Comparison of ENCODE assay signal across 8 mouse cellular contexts in the genomic region with DNA sequence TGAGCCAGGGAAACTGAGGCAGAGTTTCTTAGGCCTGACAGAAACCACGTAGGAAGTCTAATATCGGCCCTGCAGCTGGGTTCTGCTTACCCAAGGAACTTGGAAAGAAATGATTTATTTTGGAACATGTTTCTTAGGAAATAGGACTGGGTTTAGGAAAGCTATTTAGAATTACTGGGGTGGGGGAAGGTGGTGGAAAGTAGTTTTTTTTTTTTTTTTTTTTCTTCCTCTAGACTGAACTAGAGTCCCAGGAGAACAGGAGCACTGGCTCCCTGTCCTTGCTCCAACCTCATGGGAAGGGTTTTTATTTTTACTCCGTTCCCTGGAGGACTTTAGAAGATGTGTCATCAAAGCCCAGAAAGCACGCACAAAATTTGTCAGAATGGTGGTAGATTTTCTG. TPM values are rescaled to one million over a fixed set of nuclear protein-coding genes. Genes with fewer than 3 reads are reported as not detected.
DNase-seq lines count a peak whose midpoint lies in the region; ATAC-seq and TF ChIP-seq lines count a peak whose summit lies in the region.

No protein-coding gene starts in this region.

- H3K9me3 ChIP-seq in kidney, embryonic 16.5 days (ENCODE audit: low read length), result no peaks in the 10 kb centered on the region
- no peaks in the 10 kb centered on the region for H3K9me3 ChIP-seq in embryonic facial prominence, embryonic 13.5 days
- H3K9me3 ChIP-seq in intestine, embryonic 15.5 days, result no peaks in the 10 kb centered on the region

- peak overlapping the region; percentile 69; the same call in 1 of the 2 replicates for H3K9ac ChIP-seq in kidney, embryonic 16.5 days (replicated peaks; ENCODE audit: low read length)
- H3K9ac ChIP-seq in embryonic facial prominence, embryonic 13.5 days, result 0 out of 2 replicates have a peak overlapping the region, but pooled peaks have one; percentile 79
- H3K9ac ChIP-seq in intestine, embryonic 15.5 days, result peak overlapping the region; percentile 72; the same call in 1 of the 2 replicates

- H3K27ac ChIP-seq in kidney, embryonic 16.5 days (ENCODE audit: low read length), result no peak overlapping the region
- H3K27ac ChIP-seq in embryonic facial prominence, embryonic 13.5 days, result no peak overlapping the region
- no peak overlapping the region for H3K27ac ChIP-seq in intestine, embryonic 15.5 days

- no peaks in the 10 kb centered on the region for H3K27me3 ChIP-seq in kidney, embryonic 16.5 days (ENCODE audit: insufficient read depth, low read length)
- peaks cover 5% of the 10 kb centered on the region; the same call in 1 of the 2 replicates for H3K27me3 ChIP-seq in embryonic facial prominence, embryonic 13.5 days
- H3K27me3 ChIP-seq in intestine, embryonic 15.5 days (replicated peaks), result no peaks in the 10 kb centered on the region
- no peaks in the 10 kb centered on the region for H3K27me3 ChIP-seq in myocyte (ENCODE audit: control insufficient read depth, insufficient read depth, insufficient read length)

- no peak for TF ChIP-seq POLR2A in myocyte (IDR thresholded peaks at IDR 0.05; ENCODE audit: insufficient read length, low read depth)

- H3K36me3 ChIP-seq in kidney, embryonic 16.5 days (ENCODE audit: insufficient read depth, low read length), result 0 out of 2 replicates have a peak, but pooled peaks cover 2% of the 10 kb centered on the region
- no peaks in the 10 kb centered on the region for H3K36me3 ChIP-seq in embryonic facial prominence, embryonic 13.5 days
- H3K36me3 ChIP-seq in intestine, embryonic 15.5 days, result no peaks in the 10 kb centered on the region
- H3K36me3 ChIP-seq in myocyte (ENCODE audit: control insufficient read depth, insufficient read depth), result no peaks in the 10 kb centered on the region

- DNase-seq in kidney, adult 9 months, result no peak
- DNase-seq in cerebellum, adult 9-11 months, result no peak
- no peak for DNase-seq in ovary, postnatal 36 days (ENCODE audit: low spot score)
- DNase-seq in adrenal gland, adult 18-20 months (ENCODE audit: low spot score in 2 of 2), result no peak

- peak overlapping the region; percentile 98 for H3K4me2 ChIP-seq in kidney, embryonic 16.5 days (replicated peaks; ENCODE audit: low read depth, low read length)
- peak overlapping the region; percentile 94 for H3K4me2 ChIP-seq in embryonic facial prominence, embryonic 13.5 days
- H3K4me2 ChIP-seq in intestine, embryonic 15.5 days (replicated peaks), result peak overlapping the region; percentile 98
- H3K4me2 ChIP-seq in myocyte (ENCODE audit: low read depth), result no peak overlapping the region

- H3K4me1 ChIP-seq in kidney, embryonic 16.5 days (ENCODE audit: insufficient read depth, low read length), result peaks cover 34% of the 10 kb centered on the region
- H3K4me1 ChIP-seq in embryonic facial prominence, embryonic 13.5 days, result peaks cover 29% of the 10 kb centered on the region
- H3K4me1 ChIP-seq in intestine, embryonic 15.5 days (replicated peaks), result peaks cover 15% of the 10 kb centered on the region

- no peak overlapping the region for H3ac ChIP-seq in myocyte (ENCODE audit: control insufficient read depth, insufficient read length)

- peaks cover 7% of the 10 kb centered on the region for H3K79me2 ChIP-seq in myocyte (ENCODE audit: control insufficient read depth, insufficient read depth)

- 61% methylated on average over 4 of the region's 4 CpGs for WGBS in kidney, embryonic 16.5 days
- WGBS in embryonic facial prominence, embryonic 13.5 days, result 62% methylated on average over 4 of the region's 4 CpGs
- WGBS in intestine, embryonic 15.5 days, result 69% methylated on average over 4 of the region's 4 CpGs

- peak overlapping the region; percentile 78 for H3K4me3 ChIP-seq in kidney, embryonic 16.5 days (ENCODE audit: low read length)
- H3K4me3 ChIP-seq in embryonic facial prominence, embryonic 13.5 days, result peak overlapping the region; percentile 72
- H3K4me3 ChIP-seq in intestine, embryonic 15.5 days (replicated peaks), result peak overlapping the region; percentile 61; the same call in 1 of the 2 replicates
- peak overlapping the region; percentile 97 for H3K4me3 ChIP-seq in myocyte

- no peak for ATAC-seq in kidney, embryonic 16.5 days (ENCODE audit: low FRiP score, low TSS enrichment)
- no peak for ATAC-seq in embryonic facial prominence, embryonic 13.5 days (ENCODE audit: insufficient number of reproducible peaks, insufficient read depth, low FRiP score, low TSS enrichment, low read depth)
- no peak for ATAC-seq in intestine, embryonic 15.5 days

TF ChIP-seq in myocyte, 11 proteins besides CTCF, POLR2A, EP300 and RAD21:
- no peak for TF ChIP-seq CEBPB (IDR thresholded peaks at IDR 0.05; ENCODE audit: insufficient read depth, poor library complexity, severe bottlenecking)
- no peak for TF ChIP-seq TCF12 (IDR thresholded peaks at IDR 0.05; ENCODE audit: insufficient read depth, poor library complexity, severe bottlenecking)
- TF ChIP-seq REST (IDR thresholded peaks at IDR 0.05; ENCODE audit: insufficient read depth, insufficient read length), result no peak
- no peak for TF ChIP-seq E2F4 (IDR thresholded peaks at IDR 0.05; ENCODE audit: insufficient read depth)
- TF ChIP-seq USF1 (IDR thresholded peaks at IDR 0.05; ENCODE audit: low read depth), result no peak
- TF ChIP-seq MYOD1 (IDR thresholded peaks at IDR 0.05; ENCODE audit: control insufficient read depth in 1 of 3, insufficient read length in 2 of 3, low read depth in 2 of 3), result no peak
- no peak for TF ChIP-seq POLR2AphosphoS2 (IDR thresholded peaks at IDR 0.05; ENCODE audit: insufficient read length, low read depth)

RNA-seq across cellular contexts. Expression of a gene that starts 3.1 kb away (rescaled TPM):
- polyA plus RNA-seq in kidney, embryonic 16.5 days (2015; fragmentation: Nextera tagmentation; extraction: Ambion mirVana), result 36.5 and 39.3 TPM in 2 replicates
- polyA plus RNA-seq in embryonic facial prominence, embryonic 13.5 days (2015; fragmentation: Nextera tagmentation; extraction: Ambion mirVana), result 34.2 and 37.5 TPM in 2 replicates
- 69.7 and 70.0 TPM in 2 replicates for polyA plus RNA-seq in intestine, embryonic 15.5 days (2015; fragmentation: Nextera tagmentation; extraction: Ambion mirVana)
- 283 TPM for polyA plus RNA-seq in myocyte (2012; fragmentation: generic; extraction: Trizol)
- total RNA-seq in adrenal gland, adult 18-20 months (2021), result 100 to 1,000 TPM; 126 TPM

RNA-seq across cellular contexts. Expression of a gene that starts 4.4 kb away (rescaled TPM):
- 10.9 and 11.3 TPM in 2 replicates for polyA plus RNA-seq in kidney, embryonic 16.5 days (2015; fragmentation: Nextera tagmentation; extraction: Ambion mirVana)
- polyA plus RNA-seq in embryonic facial prominence, embryonic 13.5 days (2015; fragmentation: Nextera tagmentation; extraction: Ambion mirVana), result 14.0 and 16.8 TPM in 2 replicates
- polyA plus RNA-seq in intestine, embryonic 15.5 days (2015; fragmentation: Nextera tagmentation; extraction: Ambion mirVana), result 23.7 and 24.5 TPM in 2 replicates
- 20.9 TPM for polyA plus RNA-seq in myocyte (2012; fragmentation: generic; extraction: Trizol)
- total RNA-seq in adrenal gland, adult 18-20 months (2021), result 10 to 100 TPM in 1 of 2 experiments, 1 to 10 TPM in 1; 9.8 to 14.9 TPM

RNA-seq across cellular contexts. Expression of a gene that starts 20.9 kb away (rescaled TPM):
- 17.9 and 18.6 TPM in 2 replicates for polyA plus RNA-seq in kidney, embryonic 16.5 days (2015; fragmentation: Nextera tagmentation; extraction: Ambion mirVana)
- 9.1 and 10.9 TPM in 2 replicates for polyA plus RNA-seq in embryonic facial prominence, embryonic 13.5 days (2015; fragmentation: Nextera tagmentation; extraction: Ambion mirVana)
- polyA plus RNA-seq in intestine, embryonic 15.5 days (2015; fragmentation: Nextera tagmentation; extraction: Ambion mirVana), result 23.9 and 24.5 TPM in 2 replicates
- polyA plus RNA-seq in myocyte (2012; fragmentation: generic; extraction: Trizol), result 24.8 TPM
- total RNA-seq in adrenal gland, adult 18-20 months (2021), result 10 to 100 TPM; 30.0 to 38.8 TPM

RNA-seq across cellular contexts. Expression of a gene that starts 27.1 kb away (rescaled TPM):
- 267 and 290 TPM in 2 replicates for polyA plus RNA-seq in kidney, embryonic 16.5 days (2015; fragmentation: Nextera tagmentation; extraction: Ambion mirVana)
- 342 and 404 TPM in 2 replicates for polyA plus RNA-seq in embryonic facial prominence, embryonic 13.5 days (2015; fragmentation: Nextera tagmentation; extraction: Ambion mirVana)
- 322 and 353 TPM in 2 replicates for polyA plus RNA-seq in intestine, embryonic 15.5 days (2015; fragmentation: Nextera tagmentation; extraction: Ambion mirVana)
- polyA plus RNA-seq in myocyte (2012; fragmentation: generic; extraction: Trizol), result 2,022 TPM
- 10 to 100 TPM; 68.8 to 83.9 TPM for total RNA-seq in adrenal gland, adult 18-20 months (2021)

RNA-seq across cellular contexts. Expression of a gene that starts 44.0 kb away (rescaled TPM):
- 10.1 and 10.9 TPM in 2 replicates for polyA plus RNA-seq in kidney, embryonic 16.5 days (2015; fragmentation: Nextera tagmentation; extraction: Ambion mirVana)
- 5.5 and 8.1 TPM in 2 replicates for polyA plus RNA-seq in embryonic facial prominence, embryonic 13.5 days (2015; fragmentation: Nextera tagmentation; extraction: Ambion mirVana)
- 11.7 TPM in 2 replicates for polyA plus RNA-seq in intestine, embryonic 15.5 days (2015; fragmentation: Nextera tagmentation; extraction: Ambion mirVana)
- polyA plus RNA-seq in myocyte (2012; fragmentation: generic; extraction: Trizol), result 58.8 TPM
- total RNA-seq in adrenal gland, adult 18-20 months (2021), result 1 to 10 TPM; 6.1 TPM
